Mouse (Mus musculus) embryo, embryonic 11 days (tissue): ENCODE results near the gene Cpsf4l.
A peak's percentile ranks its signal among the peaks of the same experiment; 100 is the strongest.

Source experiments
- DNase-seq: peaks from one replicate; pipeline ENCODE4 v3.0.0-alpha.2; 2015

Cpsf4l gene

DNA sequence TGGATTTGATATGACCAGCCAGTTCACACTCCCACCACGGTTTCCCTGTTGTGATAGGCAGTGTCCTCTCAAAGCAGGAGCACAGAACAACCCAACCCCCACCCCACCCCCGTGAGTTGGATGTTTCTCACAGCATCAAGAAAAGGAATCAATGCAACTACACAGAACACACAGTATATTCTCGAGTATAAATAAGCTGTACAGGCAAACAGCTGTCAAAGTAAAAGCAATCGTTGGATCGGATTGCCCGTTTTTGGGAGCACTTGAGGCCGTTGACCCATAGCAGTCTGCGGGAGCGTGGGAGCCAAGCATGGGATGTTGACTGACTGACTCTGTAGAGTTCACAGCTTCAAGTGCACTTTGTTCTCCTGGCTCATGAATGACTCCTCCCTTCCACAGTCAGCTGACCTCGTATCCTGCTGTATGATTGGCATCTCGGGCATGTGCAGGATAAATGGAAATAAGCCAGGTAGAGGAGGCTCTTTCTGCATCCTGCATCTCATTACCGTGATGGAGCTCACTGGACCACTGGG is 11.7 kb downstream of the Cpsf4l start:
- DNase-seq = no peak

DNA sequence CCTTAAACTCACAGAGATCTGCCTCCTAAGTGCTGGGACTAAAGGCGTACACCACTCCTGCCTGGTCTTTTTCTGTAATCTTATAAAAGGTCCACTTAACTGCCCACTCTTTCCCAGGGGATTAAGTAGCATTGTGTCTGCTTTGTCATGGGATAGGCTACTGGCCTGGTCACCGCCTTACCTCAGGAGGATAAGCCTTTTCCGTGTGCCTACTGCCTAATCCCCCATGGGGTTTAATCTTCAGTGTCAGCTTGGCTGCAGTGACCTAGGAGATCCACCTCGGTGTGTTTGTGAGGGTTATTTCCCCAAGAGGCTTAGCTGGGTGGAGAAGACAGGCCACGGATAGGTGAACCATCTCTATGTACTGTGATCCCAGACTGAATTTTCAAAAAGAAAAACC is 12.2 kb downstream of the Cpsf4l start:
- no peak for DNase-seq

- no peak for DNase-seq
These were observed 18.0 kb downstream of the Cpsf4l start for GRCm38 (mm10) chr11:113691851-113692250.

DNA sequence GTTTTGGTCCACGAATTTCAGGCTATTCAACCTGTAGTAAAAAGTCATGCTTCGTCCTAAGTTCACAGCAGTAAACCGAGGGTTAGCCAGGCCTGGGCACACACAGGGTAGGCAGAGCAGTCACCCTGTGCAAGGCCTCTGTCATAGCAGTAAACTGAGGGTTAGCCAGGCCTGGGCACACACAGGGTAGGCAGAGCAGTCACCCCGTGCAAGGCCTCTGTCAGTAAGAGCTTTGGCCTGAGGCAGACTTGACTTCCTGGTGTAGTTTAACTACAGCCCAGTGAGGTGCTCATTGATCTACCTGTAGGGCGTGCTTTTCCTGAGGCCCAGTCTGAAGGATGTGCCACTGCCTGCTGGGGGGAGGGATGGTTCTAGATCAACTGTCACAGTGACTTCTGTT is 18.5 kb downstream of the Cpsf4l start:
- no peak for DNase-seq

- no peak for DNase-seq
These were observed 19.3 kb downstream of the Cpsf4l start for GRCm38 (mm10) chr11:113690506-113690905.

- DNase-seq = peak; percentile 70
These were observed 22.8 kb downstream of the Cpsf4l start for GRCm38 (mm10) chr11:113687031-113687430.

DNA sequence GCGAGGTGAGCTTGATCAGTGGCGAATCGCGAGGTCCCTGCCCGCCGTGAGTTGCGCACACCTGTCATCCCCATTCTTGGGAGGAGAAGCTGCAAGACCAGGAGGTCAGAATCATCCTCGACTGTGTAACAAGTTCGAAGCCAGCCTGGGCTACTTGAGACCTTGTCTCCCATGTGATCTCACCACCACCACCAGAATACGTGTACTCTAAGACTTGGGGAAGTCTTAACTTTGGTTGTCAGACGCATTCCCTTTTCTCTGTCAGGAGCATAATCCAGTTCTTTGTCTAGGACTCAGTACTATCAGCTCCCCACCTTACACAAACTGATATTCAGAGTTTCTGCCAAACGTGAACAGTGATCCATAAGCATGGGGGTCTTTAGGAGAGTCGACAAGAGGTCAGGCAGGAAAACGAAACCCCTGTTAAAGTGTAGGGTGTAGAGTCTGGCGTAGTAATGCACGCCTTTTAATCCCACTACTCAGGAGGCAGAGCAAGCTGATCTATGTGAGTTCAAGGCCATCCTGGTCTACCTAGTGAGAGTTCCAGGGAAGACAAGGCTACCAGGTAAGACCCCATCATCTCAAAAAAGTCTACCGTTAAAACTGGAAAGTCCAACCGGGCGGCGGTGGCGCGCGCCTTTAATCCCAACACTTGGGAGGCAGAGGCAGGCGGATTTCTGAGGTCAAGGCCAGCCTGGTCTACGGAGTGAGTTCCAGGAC is 24.9 kb downstream of the Cpsf4l start:
- DNase-seq = no peak

GRCm38 (mm10) chr11:113683957-113684706 is 25.7 kb downstream of the Cpsf4l start, which contains the start of the genes Fam104a and D11Wsu47e:
Gene Fam104a (minus strand): TSS chr11:113684155.
Gene D11Wsu47e (plus strand): TSS chr11:113684412.
- DNase-seq = peak; percentile 98

DNA sequence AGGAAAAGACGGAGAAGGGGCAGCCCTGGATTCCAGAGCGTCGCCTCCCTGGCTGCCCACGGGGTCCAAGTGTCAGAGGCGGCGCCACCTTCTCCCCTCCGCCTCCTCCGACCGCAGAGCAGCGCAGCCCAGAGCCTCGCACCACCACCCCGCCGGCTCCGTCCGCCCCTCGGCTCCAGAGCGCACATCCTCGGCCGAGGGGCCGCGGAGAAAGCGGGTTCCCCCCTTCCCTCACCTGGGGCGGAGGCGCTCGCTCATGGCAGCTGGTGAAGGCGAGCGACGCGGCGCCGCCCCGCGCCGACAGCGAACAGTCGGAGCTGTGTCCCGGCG is 26.2 kb downstream of the Cpsf4l start:
- no peak for DNase-seq

DNA sequence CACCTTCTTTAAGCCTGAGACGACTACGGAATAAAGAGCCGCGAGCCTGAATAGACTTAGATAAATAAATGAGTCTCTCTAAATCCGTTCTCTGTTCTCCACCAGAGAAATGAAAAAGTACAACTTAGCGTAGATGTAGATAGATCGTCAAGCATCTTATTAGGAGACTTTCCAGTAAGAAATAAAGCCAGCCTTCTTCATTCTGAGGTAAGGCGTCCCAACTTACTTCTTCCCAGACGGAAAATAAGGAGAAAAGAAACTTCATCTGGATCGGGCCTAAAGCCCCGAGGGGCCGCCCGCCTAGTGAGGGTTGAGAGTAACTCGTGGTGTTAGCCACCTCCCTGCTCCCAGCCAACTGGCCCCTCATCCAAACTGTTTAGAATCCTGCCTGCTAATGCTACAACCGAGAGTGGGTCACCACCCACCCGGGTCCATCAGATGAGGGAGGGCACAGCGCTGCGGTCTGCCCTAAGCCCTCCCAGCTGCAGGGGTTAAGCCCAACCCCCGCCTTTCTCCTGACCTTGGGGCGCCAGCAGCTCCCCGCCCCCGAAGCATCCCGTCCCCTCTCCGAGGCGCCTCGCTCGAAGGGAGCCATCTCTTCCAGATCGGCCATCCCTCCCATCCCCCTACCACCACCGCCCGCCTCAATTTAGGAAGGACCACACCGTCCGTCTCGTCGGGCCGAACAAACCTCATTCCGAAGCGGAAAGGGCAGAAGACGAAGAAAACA is 26.8 kb downstream of the Cpsf4l start:
- peak; percentile 78 for DNase-seq

DNA sequence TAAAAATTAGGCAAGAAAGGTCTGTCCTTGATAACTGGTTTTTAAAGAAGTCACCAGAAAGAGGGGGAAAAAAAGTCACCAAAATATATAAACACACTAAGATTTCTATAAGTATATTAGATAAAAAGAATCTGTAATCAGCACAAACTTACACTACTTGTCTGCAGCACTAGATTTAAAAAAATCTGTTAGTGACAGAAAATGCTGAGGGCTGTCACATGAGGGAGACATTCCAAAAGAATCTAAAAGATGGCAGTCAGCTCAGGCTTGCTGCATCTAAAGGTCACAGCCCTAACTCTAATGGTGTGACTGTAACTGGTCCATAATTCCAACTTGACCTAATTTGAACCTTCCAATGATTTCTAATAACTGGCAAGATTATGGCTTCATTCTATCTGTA is 27.8 kb downstream of the Cpsf4l start:
- DNase-seq = no peak

DNA sequence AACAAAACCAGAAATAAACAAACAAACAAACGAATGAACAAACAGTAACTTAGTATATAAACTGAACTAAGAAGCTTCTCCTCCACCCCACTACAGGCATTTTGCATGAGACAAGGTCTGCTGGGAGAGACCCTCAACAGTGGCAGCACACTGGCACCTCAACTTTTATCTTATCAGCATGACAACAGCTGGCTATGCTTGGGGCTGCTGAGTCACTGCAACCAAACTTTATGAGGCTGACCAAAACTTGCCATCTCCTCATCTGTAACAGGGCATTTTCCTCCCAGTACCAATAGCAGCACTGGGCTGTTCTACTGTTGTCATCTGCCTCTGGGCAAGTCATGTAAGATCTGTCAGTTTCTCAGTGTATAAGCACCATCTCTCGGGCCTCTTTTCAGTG is 28.9 kb downstream of the Cpsf4l start:
- DNase-seq = no peak

DNA sequence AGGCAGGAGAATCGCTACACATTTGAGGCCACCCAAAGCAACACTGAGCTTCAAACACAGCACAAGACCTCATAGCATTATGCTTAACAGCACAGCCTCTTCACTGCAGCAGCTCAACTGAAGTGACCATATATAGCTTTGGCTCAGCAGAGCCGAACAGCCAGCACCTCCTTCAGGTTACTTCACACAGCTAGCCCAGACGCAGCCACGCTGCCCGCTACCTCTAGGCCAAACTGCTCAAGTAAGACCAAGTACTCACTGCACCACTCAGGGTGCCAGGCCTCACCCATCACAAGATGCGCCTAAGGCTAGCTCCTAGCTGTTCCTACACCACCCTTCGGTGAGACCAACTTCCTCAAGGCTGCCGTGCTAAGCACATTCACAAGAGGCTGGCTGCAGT is 31.4 kb downstream of the Cpsf4l start:
- no peak for DNase-seq

- no peak for DNase-seq
These were observed 32.4 kb downstream of the Cpsf4l start for GRCm38 (mm10) chr11:113677378-113677777.

GRCm38 (mm10) chr11:113676847-113677246 is 33.0 kb downstream of the Cpsf4l start:
- no peak for DNase-seq

- no peak for DNase-seq
These were observed 35.2 kb downstream of the Cpsf4l start for GRCm38 (mm10) chr11:113674595-113674994.

DNA sequence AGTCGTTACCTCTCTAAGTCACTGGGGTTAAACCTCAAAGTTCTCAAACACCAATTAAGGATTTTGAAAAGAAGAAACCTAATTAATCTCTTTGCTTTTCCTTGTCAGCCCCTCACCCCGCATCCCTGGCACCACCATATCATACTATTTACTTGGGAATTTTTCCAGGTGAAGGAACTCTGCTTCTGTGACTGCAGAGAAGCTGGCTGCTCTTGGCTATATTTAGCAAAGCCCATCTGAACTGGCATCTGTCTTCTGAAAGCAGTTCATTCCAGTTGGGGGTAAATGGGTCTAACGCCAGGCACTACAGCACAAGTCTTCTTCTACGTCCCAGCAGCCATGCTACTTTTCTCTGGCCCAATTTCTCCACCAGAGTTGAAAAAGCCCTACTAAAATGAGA is 36.2 kb downstream of the Cpsf4l start:
- no peak for DNase-seq

DNA sequence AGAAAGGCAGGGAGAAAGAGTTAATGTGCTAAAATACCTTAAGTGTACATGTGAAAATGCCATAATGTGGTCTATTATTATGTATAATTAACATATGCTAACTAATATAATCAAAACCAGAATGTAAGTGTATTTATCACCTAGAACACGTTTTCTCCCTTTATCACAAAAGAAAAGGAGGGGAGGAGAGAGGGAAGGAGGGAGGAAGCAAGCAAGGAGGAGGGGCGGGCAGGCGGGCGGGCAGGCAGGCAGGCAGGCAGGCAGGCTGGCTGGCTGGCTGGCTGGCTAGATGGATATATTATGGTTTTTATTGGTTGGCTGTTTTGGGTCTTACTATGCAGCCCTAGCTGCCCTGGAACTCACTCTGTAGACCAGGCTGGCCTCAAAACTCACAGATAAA is 40.1 kb downstream of the Cpsf4l start:
- DNase-seq = no peak

- DNase-seq = no peak
These were observed 41.0 kb downstream of the Cpsf4l start for GRCm38 (mm10) chr11:113668857-113669256.

- DNase-seq = no peak
These were observed 42.1 kb downstream of the Cpsf4l start for GRCm38 (mm10) chr11:113667704-113668103.

- no peak for DNase-seq
These were observed 42.7 kb downstream of the Cpsf4l start for GRCm38 (mm10) chr11:113667122-113667521.

DNA sequence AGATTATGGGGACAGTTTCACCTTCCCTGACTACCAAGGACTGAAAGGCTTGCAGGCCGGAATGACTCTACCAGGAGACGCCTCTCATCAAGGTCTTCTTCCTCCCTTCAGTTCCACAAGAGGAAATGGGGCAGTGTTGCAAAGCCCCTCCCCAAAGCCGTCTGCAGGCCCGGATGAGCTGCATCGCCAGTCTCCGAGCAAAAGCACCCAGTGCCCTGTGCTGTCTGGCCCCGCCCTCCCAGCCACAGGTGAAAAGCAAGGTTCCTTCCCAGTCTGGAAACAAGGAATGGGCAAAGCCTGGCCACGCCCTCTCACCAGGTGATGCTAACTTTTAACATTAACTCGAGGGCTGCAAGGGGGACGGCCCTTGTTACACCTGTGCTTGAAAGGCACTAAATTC is 43.2 kb downstream of the Cpsf4l start:
- DNase-seq = no peak

DNA sequence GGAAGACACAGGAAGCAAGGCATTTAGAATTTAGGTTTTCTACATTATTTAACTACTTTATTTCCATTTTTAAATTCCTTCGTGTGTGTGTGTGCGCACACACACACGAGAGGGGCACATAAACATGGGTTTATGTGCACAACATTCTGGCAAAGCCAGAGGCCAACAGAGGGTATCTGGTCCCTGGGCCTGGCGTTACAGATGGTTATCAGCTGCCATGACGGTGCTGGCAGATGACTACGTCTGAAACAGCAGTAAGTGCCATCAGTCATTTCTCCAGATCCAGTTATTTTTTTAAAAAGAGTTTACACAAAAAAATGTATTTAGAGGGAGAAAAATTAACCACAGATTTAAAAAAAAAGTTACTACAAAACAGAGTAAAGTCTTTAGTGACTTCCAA is 43.6 kb downstream of the Cpsf4l start:
- no peak for DNase-seq

DNA sequence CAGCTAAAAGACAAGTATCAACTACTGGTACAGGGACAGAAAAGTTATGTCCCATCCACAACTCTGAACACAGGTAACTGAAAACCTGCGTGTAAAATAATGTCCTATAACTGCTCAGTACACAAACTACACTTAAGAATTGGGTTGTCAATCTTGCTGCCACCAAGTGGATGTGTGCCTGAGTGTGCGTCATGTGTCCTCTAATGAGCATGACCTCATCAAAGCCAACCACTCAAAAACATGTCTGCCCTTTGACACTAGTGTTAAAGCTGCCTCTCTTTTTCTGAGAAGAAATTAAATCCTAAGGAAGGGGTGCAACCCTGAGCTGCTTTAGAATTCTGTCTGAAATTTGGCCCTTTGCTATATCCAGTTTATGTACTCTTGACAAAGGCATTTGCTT is 45.5 kb downstream of the Cpsf4l start:
- no peak for DNase-seq
